Mouse (Mus musculus): Measurements from ENCODE around the gene Brd3. TPM values are rescaled to one million over a fixed set of nuclear protein-coding genes. Genes with fewer than 3 reads are reported as not detected.

The Brd3 gene
- polyA plus RNA-seq, 1 experiment, result not detected

GRCm38 (mm10) chr2:27445910-27446309 lies 61.6 kb downstream of the Brd3 start:
- Histone ChIP-seq H3K27ac (ENCODE audit: insufficient read depth, low read depth, low read length) (no peak overlapping the region), H3K4me3 (ENCODE audit: insufficient read depth, low read depth, low read length) (no peak overlapping the region), H3K4me1 (ENCODE audit: control insufficient read depth, insufficient read depth, low read length) (peaks cover 15% of the 10 kb centered on the region)
- WGBS, result 92% methylated on average over 3 of the region's 3 CpGs
- no peak for TF ChIP-seq POLR2A (IDR thresholded peaks at IDR 0.05; ENCODE audit: insufficient read depth, low read depth, low read length)
- no peak for TF ChIP-seq CTCF (IDR thresholded peaks at IDR 0.05; ENCODE audit: insufficient read depth, low read depth, low read length)

- 72% methylated on average over 5 of the region's 5 CpGs for WGBS
- Histone ChIP-seq H3K27ac (ENCODE audit: insufficient read depth, low read depth, low read length) (no peak overlapping the region), H3K4me1 (ENCODE audit: control insufficient read depth, insufficient read depth, low read length) (peaks cover 10% of the 10 kb centered on the region), H3K4me3 (ENCODE audit: insufficient read depth, low read depth, low read length) (peak overlapping the region; percentile 70)
- TF ChIP-seq CTCF (IDR thresholded peaks at IDR 0.05; ENCODE audit: insufficient read depth, low read depth, low read length) (no peak), POLR2A (IDR thresholded peaks at IDR 0.05; ENCODE audit: insufficient read depth, low read depth, low read length) (no peak)
These were observed 64.1 kb downstream of the Brd3 start for GRCm38 (mm10) chr2:27443450-27443708.

- H3K4me3 ChIP-seq (ENCODE audit: insufficient read depth, low read depth, low read length), result peak overlapping the region; percentile 70
- 24% methylated on average over 20 of the region's 20 CpGs for WGBS
- TF ChIP-seq CTCF (IDR thresholded peaks at IDR 0.05; ENCODE audit: insufficient read depth, low read depth, low read length) (no peak), POLR2A (IDR thresholded peaks at IDR 0.05; ENCODE audit: insufficient read depth, low read depth, low read length) (no peak)
- peaks cover 10% of the 10 kb centered on the region for H3K4me1 ChIP-seq (ENCODE audit: control insufficient read depth, insufficient read depth, low read length)
- peak overlapping the region; percentile 47 for H3K27ac ChIP-seq (ENCODE audit: insufficient read depth, low read depth, low read length)
These were observed 64.6 kb downstream of the Brd3 start for GRCm38 (mm10) chr2:27442708-27443449.

- under 1% methylated on average over 36 of the region's 36 CpGs for WGBS
- H3K27ac ChIP-seq (ENCODE audit: insufficient read depth, low read depth, low read length), result peak within 1 kb of the TSS; percentile 89
- peak; percentile 40; the same call in 1 of the 2 replicates for TF ChIP-seq POLR2A (IDR thresholded peaks at IDR 0.05; ENCODE audit: insufficient read depth, low read depth, low read length)
- TF ChIP-seq CTCF (IDR thresholded peaks at IDR 0.05; ENCODE audit: insufficient read depth, low read depth, low read length), result no peak
- H3K4me1 ChIP-seq (ENCODE audit: control insufficient read depth, insufficient read depth, low read length), result peaks cover 10% of the 10 kb centered on the region
- peak within 1 kb of the TSS; percentile 70 for H3K4me3 ChIP-seq (ENCODE audit: insufficient read depth, low read depth, low read length)
These were observed 65.4 kb downstream of the Brd3 start, which contains the start of gene Brd3os for GRCm38 (mm10) chr2:27441767-27442707. TSS of gene Brd3os (plus strand) at chr2:27442324.

GRCm38 (mm10) chr2:27438281-27438680 lies 69.2 kb downstream of the Brd3 start:
- H3K27ac ChIP-seq (ENCODE audit: insufficient read depth, low read depth, low read length), result no peak overlapping the region
- WGBS, result 34% methylated on average over 11 of the region's 11 CpGs
- TF ChIP-seq POLR2A (IDR thresholded peaks at IDR 0.05; ENCODE audit: insufficient read depth, low read depth, low read length) (no peak), CTCF (IDR thresholded peaks at IDR 0.05; ENCODE audit: insufficient read depth, low read depth, low read length) (no peak)

GRCm38 (mm10) chr2:27437876-27438275 lies 69.6 kb downstream of the Brd3 start:
- no peak for TF ChIP-seq CTCF (IDR thresholded peaks at IDR 0.05; ENCODE audit: insufficient read depth, low read depth, low read length)
- TF ChIP-seq POLR2A (IDR thresholded peaks at IDR 0.05; ENCODE audit: insufficient read depth, low read depth, low read length), result no peak
- no peak overlapping the region for H3K4me3 ChIP-seq (ENCODE audit: insufficient read depth, low read depth, low read length)
- WGBS, result 64% methylated on average over 1 of the region's 1 CpGs
- H3K27ac ChIP-seq (ENCODE audit: insufficient read depth, low read depth, low read length), result no peak overlapping the region
- H3K4me1 ChIP-seq (ENCODE audit: control insufficient read depth, insufficient read depth, low read length), result peaks cover 2% of the 10 kb centered on the region; the same call in 1 of the 2 replicates

More at GRCm38 (mm10) chr2:27438281-27438680, 69.2 kb downstream of the Brd3 start:
- Histone ChIP-seq H3K4me3 (ENCODE audit: insufficient read depth, low read depth, low read length) (no peak overlapping the region), H3K4me1 (ENCODE audit: control insufficient read depth, insufficient read depth, low read length) (peaks cover 5% of the 10 kb centered on the region)

DNA sequence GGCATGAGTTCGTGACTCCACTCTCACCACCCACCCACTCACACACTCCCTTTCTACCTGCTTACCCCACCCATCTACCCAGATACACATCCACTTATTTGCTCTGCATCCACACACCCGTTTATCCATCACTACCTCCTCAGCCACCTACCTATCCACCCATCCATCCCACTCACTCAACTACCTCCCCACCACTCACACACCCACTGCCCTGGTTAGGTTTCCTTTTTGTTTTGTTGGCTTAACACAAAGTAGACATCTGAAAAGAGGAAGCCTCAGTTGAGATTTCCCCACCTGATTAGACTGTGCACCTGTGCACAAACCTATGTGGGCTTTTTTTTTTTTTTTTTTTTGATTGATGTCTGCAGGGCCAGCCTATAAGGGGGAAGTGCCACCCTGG lies 74.9 kb downstream of the Brd3 start:
- H3K27ac ChIP-seq (ENCODE audit: insufficient read depth, low read depth, low read length), result no peak overlapping the region
- no peak overlapping the region for H3K4me3 ChIP-seq (ENCODE audit: insufficient read depth, low read depth, low read length)
- 72% methylated on average over 2 of the region's 2 CpGs for WGBS
- peaks cover 19% of the 10 kb centered on the region for H3K4me1 ChIP-seq (ENCODE audit: control insufficient read depth, insufficient read depth, low read length)
- TF ChIP-seq CTCF (IDR thresholded peaks at IDR 0.05; ENCODE audit: insufficient read depth, low read depth, low read length), result no peak
- no peak for TF ChIP-seq POLR2A (IDR thresholded peaks at IDR 0.05; ENCODE audit: insufficient read depth, low read depth, low read length)

DNA sequence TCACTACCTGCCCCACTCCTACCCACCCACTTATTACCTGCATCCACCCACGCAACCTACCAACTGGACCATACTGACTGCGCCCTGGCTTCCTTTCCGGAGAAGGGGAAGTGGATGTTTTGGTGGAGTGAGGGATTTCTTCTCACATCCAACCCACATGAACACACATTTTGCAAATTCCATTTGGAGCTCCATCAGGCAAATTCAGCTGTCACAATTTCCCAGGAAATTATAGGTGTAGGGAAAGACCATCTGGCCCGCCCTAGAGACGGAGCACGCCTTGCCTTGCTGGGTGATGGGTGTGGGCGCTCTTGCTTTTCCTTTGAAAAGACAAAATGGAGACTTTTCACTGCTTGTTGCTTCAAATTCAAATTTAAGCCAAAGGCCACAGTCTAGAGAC lies 76.8 kb downstream of the Brd3 start:
- 51% methylated on average over 7 of the region's 7 CpGs for WGBS

DNA sequence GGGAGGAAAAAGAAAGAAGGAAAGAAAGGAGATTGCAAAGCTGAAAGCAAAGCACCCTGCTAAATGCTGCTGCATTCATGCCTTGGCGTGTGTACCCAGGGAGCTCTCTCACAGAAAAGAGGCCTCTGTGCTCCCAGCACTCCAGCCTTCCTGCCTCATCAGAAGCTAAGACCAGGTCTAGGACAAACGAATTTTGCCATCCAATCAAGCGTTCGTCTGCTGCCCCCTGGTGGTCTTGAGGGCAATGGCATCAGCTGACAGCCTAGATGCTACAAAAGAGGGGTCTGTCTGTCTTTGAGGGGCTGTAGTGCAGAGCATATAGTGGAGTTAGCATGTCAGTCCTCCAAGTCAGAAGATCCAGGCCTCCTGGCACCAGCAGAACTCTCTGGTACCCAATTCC lies 79.4 kb downstream of the Brd3 start:
- Histone ChIP-seq H3K4me1 (ENCODE audit: control insufficient read depth, insufficient read depth, low read length) (peaks cover 43% of the 10 kb centered on the region), H3K4me3 (ENCODE audit: insufficient read depth, low read depth, low read length) (no peak overlapping the region), H3K27ac (ENCODE audit: insufficient read depth, low read depth, low read length) (no peak overlapping the region)
- WGBS, result 0% methylated on average over 4 of the region's 4 CpGs
- TF ChIP-seq CTCF (IDR thresholded peaks at IDR 0.05; ENCODE audit: insufficient read depth, low read depth, low read length) (peak; percentile 87), POLR2A (IDR thresholded peaks at IDR 0.05; ENCODE audit: insufficient read depth, low read depth, low read length) (no peak)

More for the DNA sequence above, 76.8 kb downstream of the Brd3 start:
- no peak overlapping the region; the same call in 1 of the 2 replicates for H3K27ac ChIP-seq (ENCODE audit: insufficient read depth, low read depth, low read length)
- TF ChIP-seq CTCF (IDR thresholded peaks at IDR 0.05; ENCODE audit: insufficient read depth, low read depth, low read length), result no peak
- TF ChIP-seq POLR2A (IDR thresholded peaks at IDR 0.05; ENCODE audit: insufficient read depth, low read depth, low read length), result no peak
- H3K4me3 ChIP-seq (ENCODE audit: insufficient read depth, low read depth, low read length), result no peak overlapping the region
- peaks cover 30% of the 10 kb centered on the region for H3K4me1 ChIP-seq (ENCODE audit: control insufficient read depth, insufficient read depth, low read length)

Measured in olfactory bulb, adult 2 months (tissue).